Mouse (Mus musculus) erythroblast, embryonic 14.5 days (primary cell): Measurements from ENCODE around the gene Cep95. TPM values are rescaled to one million over a fixed set of nuclear protein-coding genes. Genes with fewer than 3 reads are reported as not detected.

Experiments
- H3K27me3 ChIP-seq: 2 replicates; pipeline ENCODE4 v1.6.1; 2012; ENCODE audit warnings: inconsistent platforms; ENCODE audit not compliant: control insufficient read depth
- H3K36me3 ChIP-seq: 2 replicates; pipeline ENCODE4 v1.6.1; 2012; ENCODE audit warnings: mild to moderate bottlenecking, inconsistent platforms; ENCODE audit not compliant: control insufficient read depth
- H3K4me1 ChIP-seq: 2 replicates; pipeline ENCODE4 v1.6.1; 2012; ENCODE audit warnings: inconsistent platforms; ENCODE audit not compliant: control insufficient read depth
- H3K4me3 ChIP-seq: replicated peaks from 2 replicates; pipeline ENCODE3; 2012; ENCODE audit warnings: moderate library complexity, mild to moderate bottlenecking, inconsistent platforms
- H3K9me3 ChIP-seq: 2 replicates; pipeline ENCODE4 v1.6.1; 2012; ENCODE audit warnings: low read length, inconsistent platforms, mixed read lengths; ENCODE audit not compliant: control insufficient read depth
- GATA1 ChIP-seq: IDR thresholded peaks from 2 replicates; pipeline ENCODE4 v1.6.1; 2012; ENCODE audit warnings: low read length, inconsistent platforms, mixed read lengths
- TAL1 ChIP-seq: IDR thresholded peaks from 3 replicates; pipeline ENCODE4 v1.6.1; 2012; ENCODE audit warnings: low read length, inconsistent platforms, mixed read lengths
- polyA plus RNA-seq: library from polyadenylated mRNA; stranded (reverse); fragments of >175 nt; gene quantifications from 2 replicates; pipeline ENCODE4 v1.2.3, GENCODE M21; 2012

The Cep95 gene
- polyA plus RNA-seq, 1 experiment: 0.58 TPM

GRCm38 (mm10) chr11:106752103-106752502, 36.9 kb upstream of the Cep95 start:
- Histone ChIP-seq H3K9me3 (no peaks in the 10 kb centered on the region), H3K36me3 (no peaks in the 10 kb centered on the region), H3K27me3 (peaks cover 27% of the 10 kb centered on the region), H3K4me1 (peaks cover 5% of the 10 kb centered on the region), H3K4me3 (no peak overlapping the region)
- TF ChIP-seq TAL1 (no peak), GATA1 (no peak)

GRCm38 (mm10) chr11:106753314-106753713, 35.7 kb upstream of the Cep95 start:
- Histone ChIP-seq H3K4me1 (peaks cover 8% of the 10 kb centered on the region), H3K36me3 (no peaks in the 10 kb centered on the region), H3K27me3 (peaks cover 27% of the 10 kb centered on the region), H3K4me3 (no peak overlapping the region), H3K9me3 (no peaks in the 10 kb centered on the region)
- TF ChIP-seq TAL1 (no peak), GATA1 (no peak)

GRCm38 (mm10) chr11:106755583-106755982, 33.5 kb upstream of the Cep95 start:
- Histone ChIP-seq H3K27me3 (peaks cover 21% of the 10 kb centered on the region), H3K9me3 (no peaks in the 10 kb centered on the region), H3K4me1 (peaks cover 8% of the 10 kb centered on the region), H3K36me3 (no peaks in the 10 kb centered on the region), H3K4me3 (no peak overlapping the region)
- TF ChIP-seq GATA1 (no peak), TAL1 (no peak)

- H3K4me1 ChIP-seq: peaks cover 5% of the 10 kb centered on the region; the same call in 1 of the 2 replicates
- H3K27me3 ChIP-seq: no peaks in the 10 kb centered on the region
- no peak for TF ChIP-seq TAL1
- no peak for TF ChIP-seq GATA1
- no peak overlapping the region for H3K4me3 ChIP-seq
- H3K36me3 ChIP-seq: no peaks in the 10 kb centered on the region
- no peaks in the 10 kb centered on the region for H3K9me3 ChIP-seq
Measured at GRCm38 (mm10) chr11:106759028-106759427, 30.0 kb upstream of the Cep95 start.

GRCm38 (mm10) chr11:106760511-106760910, 28.5 kb upstream of the Cep95 start:
- H3K36me3 ChIP-seq: peaks cover 6% of the 10 kb centered on the region
- no peak for TF ChIP-seq GATA1

GRCm38 (mm10) chr11:106762139-106762799, 26.8 kb upstream of the Cep95 start:
- Histone ChIP-seq H3K9me3 (no peaks in the 10 kb centered on the region), H3K27me3 (no peaks in the 10 kb centered on the region), H3K4me3 (no peak overlapping the region), H3K36me3 (peaks cover 21% of the 10 kb centered on the region), H3K4me1 (peaks cover 5% of the 10 kb centered on the region; the same call in 1 of the 2 replicates)
- TF ChIP-seq GATA1: no peak
- no peak for TF ChIP-seq TAL1

More at GRCm38 (mm10) chr11:106760511-106760910, 28.5 kb upstream of the Cep95 start:
- Histone ChIP-seq H3K4me3 (no peak overlapping the region), H3K27me3 (no peaks in the 10 kb centered on the region), H3K4me1 (peaks cover 5% of the 10 kb centered on the region; the same call in 1 of the 2 replicates), H3K9me3 (no peaks in the 10 kb centered on the region)

- Histone ChIP-seq H3K4me1 (peaks cover 3% of the 10 kb centered on the region; the same call in 1 of the 2 replicates), H3K36me3 (peaks cover 25% of the 10 kb centered on the region), H3K27me3 (no peaks in the 10 kb centered on the region), H3K9me3 (peaks cover 4% of the 10 kb centered on the region), H3K4me3 (no peak overlapping the region)
- no peak for TF ChIP-seq TAL1
- no peak for TF ChIP-seq GATA1
Measured at GRCm38 (mm10) chr11:106762800-106763185, 26.3 kb upstream of the Cep95 start.

GRCm38 (mm10) chr11:106766611-106767162, 22.4 kb upstream of the Cep95 start:
- Histone ChIP-seq H3K36me3 (peaks cover 62% of the 10 kb centered on the region), H3K9me3 (peaks cover 9% of the 10 kb centered on the region), H3K27me3 (no peaks in the 10 kb centered on the region), H3K4me3 (no peak overlapping the region), H3K4me1 (peaks cover 5% of the 10 kb centered on the region)
- TF ChIP-seq TAL1: no peak
- TF ChIP-seq GATA1: no peak

- Histone ChIP-seq H3K4me3 (no peak overlapping the region), H3K27me3 (no peaks in the 10 kb centered on the region), H3K9me3 (peaks cover 9% of the 10 kb centered on the region), H3K4me1 (peaks cover 3% of the 10 kb centered on the region), H3K36me3 (peaks cover 69% of the 10 kb centered on the region)
- TF ChIP-seq GATA1 (no peak), TAL1 (no peak)
Measured at GRCm38 (mm10) chr11:106767516-106767915, 21.5 kb upstream of the Cep95 start.
